Mouse (Mus musculus) Muller cell, postnatal 12 days (primary cell): Measurements from ENCODE around the gene Cpne4.
A peak's percentile ranks its signal among the peaks of the same experiment; 100 is the strongest.

Experiments
- DNase-seq: peaks from one replicate; pipeline ENCODE4 v3.0.0-alpha.2; 2015; ENCODE audit errors: inconsistent ontology term

The Cpne4 gene

DNA sequence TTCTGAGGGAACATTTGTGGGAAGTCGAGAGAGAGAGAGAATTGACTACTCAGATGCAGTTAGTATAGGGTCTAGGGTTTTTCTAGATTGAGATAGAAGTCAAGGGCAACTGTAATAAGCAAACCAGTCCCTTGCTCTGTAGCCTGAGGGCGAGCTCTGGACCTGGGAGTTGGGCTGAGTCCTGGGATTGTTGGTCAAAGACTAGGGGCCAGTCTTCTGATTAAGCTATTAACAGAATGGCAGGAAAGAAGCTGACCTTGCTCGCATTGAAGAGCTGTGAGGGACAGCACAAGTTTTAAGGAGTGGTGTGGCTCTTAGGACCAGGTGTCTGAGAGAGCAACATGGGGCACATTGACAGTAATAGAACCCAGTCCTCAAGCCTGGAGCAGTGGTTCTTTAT lies 140.0 kb downstream of the Cpne4 start:
- DNase-seq, result no peak

DNA sequence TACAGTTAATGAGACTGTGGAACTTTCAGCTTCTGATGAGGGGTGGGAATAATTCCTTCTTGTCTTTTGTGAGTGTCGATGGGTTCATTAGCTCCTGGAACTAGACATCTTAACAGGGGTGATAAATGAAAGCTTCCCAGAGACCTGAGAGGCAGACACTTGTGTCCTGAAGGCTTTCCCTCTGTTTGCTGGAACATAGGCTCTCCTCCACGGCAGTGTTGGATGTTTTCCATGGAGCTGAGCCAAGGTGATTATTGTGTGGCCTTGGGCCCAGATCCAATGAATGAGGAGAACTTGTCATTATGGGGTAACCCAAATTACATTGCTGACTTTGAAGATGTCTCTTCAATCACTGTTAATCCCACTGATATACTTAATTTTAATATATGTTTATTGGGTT lies 146.1 kb downstream of the Cpne4 start:
- DNase-seq, result peak; percentile 49

- no peak for DNase-seq
Measured at GRCm38 (mm10) chr9:104710831-104711230, 163.7 kb downstream of the Cpne4 start.

GRCm38 (mm10) chr9:104725311-104725710 lies 178.2 kb downstream of the Cpne4 start:
- peak; percentile 9 for DNase-seq

- DNase-seq, result no peak
Measured at GRCm38 (mm10) chr9:104742661-104743380, 195.7 kb downstream of the Cpne4 start.

- DNase-seq, result no peak
Measured at GRCm38 (mm10) chr9:104755519-104755918, 208.4 kb downstream of the Cpne4 start.

DNA sequence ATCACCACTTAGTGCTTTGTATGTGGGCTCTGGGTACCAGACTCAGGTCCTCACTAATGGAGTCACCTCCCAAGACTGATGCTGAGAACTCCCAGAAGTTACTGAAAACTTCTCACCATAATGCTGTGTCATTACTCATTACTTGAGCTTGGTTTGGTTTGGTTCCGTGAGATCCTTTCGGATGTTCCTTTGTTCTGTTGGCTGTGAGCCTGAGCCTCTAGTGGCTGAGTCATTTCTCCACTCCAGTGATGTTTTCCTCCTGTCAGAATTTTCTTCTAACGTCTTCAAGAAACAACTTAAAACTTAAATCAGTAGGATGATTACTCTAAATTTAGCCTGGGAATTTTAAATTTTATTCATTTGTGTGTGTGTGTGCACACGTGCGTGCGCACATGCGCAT lies 212.9 kb downstream of the Cpne4 start:
- DNase-seq, result peak; percentile 18

GRCm38 (mm10) chr9:104776198-104776815 lies 229.2 kb downstream of the Cpne4 start:
- DNase-seq, result no peak

DNA sequence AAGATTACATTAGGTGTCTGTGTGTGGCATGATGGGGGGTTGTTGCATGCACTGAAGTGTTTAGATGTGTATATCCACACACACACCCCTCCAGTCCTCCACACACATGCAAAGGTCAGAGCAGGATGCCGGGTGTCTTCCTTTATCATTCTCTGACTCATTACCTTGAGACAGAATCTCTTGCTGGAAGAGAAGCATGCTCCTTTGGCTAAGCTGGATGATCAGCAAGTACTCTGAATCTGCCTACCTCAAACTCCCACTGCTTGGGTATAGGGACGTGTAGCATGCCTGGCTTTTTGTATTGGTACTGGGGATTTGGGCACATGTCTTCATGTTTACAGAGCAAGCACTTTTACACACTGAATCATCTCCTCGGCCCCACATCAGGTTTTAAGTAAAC lies 230.0 kb downstream of the Cpne4 start:
- DNase-seq, result no peak

GRCm38 (mm10) chr9:104777780-104778179 lies 230.7 kb downstream of the Cpne4 start:
- no peak for DNase-seq

GRCm38 (mm10) chr9:104796601-104797000 lies 249.5 kb downstream of the Cpne4 start:
- DNase-seq, result no peak

DNA sequence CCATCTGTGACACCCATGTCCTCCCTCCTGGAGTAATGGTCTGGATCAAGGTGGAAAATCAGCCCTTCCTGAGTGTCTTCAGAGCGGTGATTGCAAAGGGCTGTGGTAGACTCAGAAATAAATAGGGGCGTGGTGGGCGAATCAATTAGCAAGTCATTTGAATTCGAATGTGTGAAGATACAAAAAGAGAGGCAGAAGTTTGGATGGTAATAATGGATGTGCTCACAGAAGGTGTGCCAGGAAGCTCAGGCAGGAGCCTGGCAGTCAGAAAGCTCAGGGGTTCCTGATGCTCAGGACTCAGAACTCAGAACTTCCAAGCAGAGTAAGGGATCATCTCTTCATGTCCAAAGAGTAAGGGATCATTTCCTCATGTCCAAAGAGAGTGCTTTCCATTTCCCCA lies 257.7 kb downstream of the Cpne4 start:
- no peak for DNase-seq

DNA sequence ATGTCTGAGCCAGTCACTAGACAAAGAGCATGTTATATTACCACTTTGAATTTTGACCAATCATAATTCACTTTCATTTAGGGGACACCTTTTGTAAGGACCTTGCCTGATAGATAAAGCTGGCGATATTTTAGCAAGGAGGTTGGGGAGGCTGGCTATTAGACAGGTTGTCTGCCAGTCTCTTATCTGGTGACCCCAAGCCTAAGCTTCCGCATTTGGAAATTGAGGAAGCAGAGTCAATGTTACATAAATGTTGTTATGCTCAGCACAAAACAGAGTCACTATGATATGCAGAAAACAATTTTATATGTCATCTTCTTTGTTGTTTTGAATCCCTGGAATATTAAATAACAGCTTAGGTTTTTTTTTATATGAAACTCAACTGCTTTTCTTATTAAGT lies 267.6 kb downstream of the Cpne4 start:
- DNase-seq, result no peak

GRCm38 (mm10) chr9:104828646-104829045 lies 281.6 kb downstream of the Cpne4 start:
- DNase-seq, result no peak

- no peak for DNase-seq
Measured at GRCm38 (mm10) chr9:104832934-104833539, 286.0 kb downstream of the Cpne4 start.

DNA sequence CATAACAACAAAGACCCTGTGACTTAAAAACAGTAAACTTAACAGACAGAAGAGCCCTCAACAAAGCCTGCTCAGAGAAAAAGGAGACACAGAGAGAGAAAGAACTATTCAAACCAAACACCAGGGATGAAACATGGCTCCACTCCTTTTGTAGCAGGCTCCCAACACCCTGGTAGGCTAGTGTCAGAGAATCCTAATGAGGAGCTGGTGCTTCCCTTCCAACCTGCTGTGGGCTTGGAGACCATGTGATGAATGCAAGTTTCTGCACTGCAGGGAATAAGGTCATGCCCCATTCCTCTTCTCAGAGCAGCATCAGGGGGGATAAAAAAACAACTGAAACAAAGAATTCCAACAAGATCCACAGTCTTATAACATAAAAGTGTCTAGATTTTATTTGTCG lies 290.8 kb downstream of the Cpne4 start:
- DNase-seq, result no peak

DNA sequence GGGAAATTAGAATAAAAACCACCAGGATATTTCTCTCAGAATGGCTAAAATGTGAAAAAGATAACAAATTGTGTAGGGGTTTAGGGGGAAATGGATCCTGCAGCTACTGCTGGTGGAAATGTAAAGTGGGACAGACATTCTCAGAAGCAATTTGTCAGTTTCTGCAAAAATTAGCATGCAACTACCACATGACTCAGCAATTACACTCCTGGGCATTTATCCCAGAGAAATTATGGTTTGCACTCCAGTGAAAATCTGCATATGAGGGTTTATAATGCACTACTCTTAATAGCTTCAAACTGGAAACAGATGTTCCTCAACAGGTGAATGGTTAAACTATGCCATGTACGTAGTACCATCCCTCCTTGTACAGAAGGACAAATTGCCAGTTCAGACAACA lies 294.2 kb downstream of the Cpne4 start:
- DNase-seq, result peak; percentile 7

GRCm38 (mm10) chr9:104845226-104845930 lies 298.3 kb downstream of the Cpne4 start:
- no peak for DNase-seq

GRCm38 (mm10) chr9:104853701-104854100 lies 306.6 kb downstream of the Cpne4 start:
- DNase-seq, result no peak

DNA sequence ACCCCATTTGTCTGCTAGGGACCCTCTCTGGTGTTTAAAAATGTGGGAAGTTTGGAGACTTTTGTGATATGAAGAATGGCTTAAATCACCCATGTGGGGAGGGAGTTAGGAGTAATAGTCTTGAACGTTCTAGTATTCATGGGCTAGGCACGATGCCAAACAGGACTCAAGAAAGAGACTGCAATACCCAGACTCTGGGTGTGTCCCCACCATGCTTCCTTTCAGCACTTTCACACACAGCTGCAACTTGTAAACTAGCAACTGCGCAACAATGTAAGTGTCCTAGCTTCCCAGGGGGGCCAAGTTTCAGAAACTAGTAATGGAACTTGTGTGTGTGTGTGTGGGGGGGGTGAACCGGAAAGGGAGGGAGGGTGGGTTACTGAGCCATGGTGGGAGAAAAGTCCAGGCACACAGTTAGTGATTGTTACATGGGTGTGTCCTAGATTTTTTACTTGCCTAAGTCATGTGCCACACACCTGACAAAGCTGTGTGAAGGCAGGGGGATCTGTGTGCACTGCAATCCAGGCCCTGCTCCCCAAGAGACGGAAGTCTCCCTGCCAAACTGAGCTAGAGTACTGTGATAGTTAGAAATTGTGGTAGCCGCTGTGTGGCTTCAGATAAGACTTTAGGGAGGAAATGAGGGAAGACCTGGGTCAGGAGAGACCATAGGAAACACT lies 307.3 kb downstream of the Cpne4 start:
- no peak for DNase-seq

- peak; percentile 26 for DNase-seq
Measured at GRCm38 (mm10) chr9:104865830-104866229, 318.7 kb downstream of the Cpne4 start.

- DNase-seq, result no peak
Measured at GRCm38 (mm10) chr9:104872586-104872985, 325.5 kb downstream of the Cpne4 start.
